Mouse (Mus musculus): ENCODE data around the gene Myo16.

DNA sequence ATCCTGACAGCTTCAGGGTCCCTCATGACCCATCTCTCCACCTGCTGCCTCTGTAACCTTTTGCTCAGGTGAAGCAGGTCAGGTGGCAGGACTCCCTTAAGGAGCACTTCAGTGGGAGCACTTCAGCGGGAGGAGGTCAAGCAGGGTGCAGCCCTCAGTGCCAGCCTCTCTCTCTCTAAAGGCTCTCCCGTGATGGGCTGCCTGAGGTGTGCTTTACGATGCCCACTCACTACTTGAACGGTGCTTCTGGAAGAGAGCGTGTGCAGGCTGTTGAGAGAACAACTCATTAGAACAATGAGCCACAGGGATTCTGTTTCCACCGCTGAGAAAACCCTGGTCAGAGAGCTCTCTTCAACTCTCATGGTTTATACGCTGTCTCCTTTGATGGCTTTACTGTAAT lies 241.4 kb downstream of the Myo16 start:
- TF ChIP-seq CTCF (IDR thresholded peaks at IDR 0.05; ENCODE audit: borderline replicate concordance, insufficient read depth, low read length), result no peak
- TF ChIP-seq POLR2A (IDR thresholded peaks at IDR 0.05; ENCODE audit: low read depth, low read length), result no peak
